In genomic region chr17:27825539-27825938, GRCm38 (mm10) we compare ENCODE assay signal across 9 mouse cellular contexts. TPM values are rescaled to one million over a fixed set of nuclear protein-coding genes. Genes with fewer than 3 reads are reported as not detected.
DNase-seq lines count a peak whose midpoint lies in the region; ATAC-seq and TF ChIP-seq lines count a peak whose summit lies in the region.
"Had no signal": no experiment of that assay in that cellular context is flagged by ENCODE, and none has a peak within 500 bp of the region (broad histone marks: within the 10 kb centered on the region; RNA-seq: fewer than 3 reads in every experiment).

No protein-coding gene starts in this region.

- no peak for ATAC-seq in midbrain, embryonic 11.5 days (ENCODE audit: low FRiP score)
- no peak for ATAC-seq in midbrain, embryonic 13.5 days
- ATAC-seq in hindbrain, embryonic 15.5 days (ENCODE audit: low FRiP score, low read depth), result no peak
- ATAC-seq in neural tube, embryonic 15.5 days (ENCODE audit: low FRiP score), result no peak

- H3K4me1 ChIP-seq in midbrain, embryonic 11.5 days (ENCODE audit: control insufficient read depth, insufficient read depth, low read length), result peaks cover 13% of the 10 kb centered on the region
- H3K4me1 ChIP-seq in midbrain, embryonic 13.5 days (replicated peaks), result peaks cover 18% of the 10 kb centered on the region
- H3K4me1 ChIP-seq in hindbrain, embryonic 15.5 days (replicated peaks), result peaks cover 12% of the 10 kb centered on the region
- H3K4me1 ChIP-seq in neural tube, embryonic 15.5 days, result peaks cover 17% of the 10 kb centered on the region

- H3K9ac ChIP-seq in midbrain, embryonic 11.5 days (ENCODE audit: low read length), result no peak overlapping the region
- no peak overlapping the region for H3K9ac ChIP-seq in midbrain, embryonic 13.5 days (replicated peaks)
- H3K9ac ChIP-seq in hindbrain, embryonic 15.5 days, result no peak overlapping the region
- no peak overlapping the region for H3K9ac ChIP-seq in neural tube, embryonic 15.5 days (replicated peaks)

- DNase-seq in gastrocnemius, adult 2 months, result no peak
- no peak for DNase-seq in gastrocnemius, postnatal 10 days
- DNase-seq in midbrain, embryonic 11.5 days (ENCODE audit: low spot score, missing footprints), result peak; percentile 75
- no peak for DNase-seq in cerebellum, postnatal 4 days (ENCODE audit: low spot score in 2 of 2)
- no peak for DNase-seq in gastrocnemius, adult 18-20 months (ENCODE audit: low spot score)
- DNase-seq: cerebellum, postnatal 25 days had no signal

- no peak overlapping the region; the same call in 1 of the 2 replicates for H3K4me3 ChIP-seq in gastrocnemius, adult 2 months
- H3K4me3 ChIP-seq in midbrain, embryonic 11.5 days (ENCODE audit: low read depth, low read length), result no peak overlapping the region
- no peak overlapping the region for H3K4me3 ChIP-seq in midbrain, embryonic 13.5 days (replicated peaks)
- H3K4me3 ChIP-seq in hindbrain, embryonic 15.5 days, result peak overlapping the region; percentile 19; the same call in 1 of the 2 replicates
- no peak overlapping the region for H3K4me3 ChIP-seq in neural tube, embryonic 15.5 days (replicated peaks)

- H3K27me3 ChIP-seq in midbrain, embryonic 11.5 days (ENCODE audit: control insufficient read depth, insufficient read depth, low read length), result no peaks in the 10 kb centered on the region
- no peaks in the 10 kb centered on the region for H3K27me3 ChIP-seq in midbrain, embryonic 13.5 days
- H3K27me3 ChIP-seq in hindbrain, embryonic 15.5 days, result no peaks in the 10 kb centered on the region
- H3K27me3 ChIP-seq in neural tube, embryonic 15.5 days (replicated peaks), result no peaks in the 10 kb centered on the region

- TF ChIP-seq CTCF in gastrocnemius, adult 2 months (IDR thresholded peaks at IDR 0.05), result no peak

- no peaks in the 10 kb centered on the region for H3K9me3 ChIP-seq in midbrain, embryonic 11.5 days (ENCODE audit: control insufficient read depth, low read length)
- no peaks in the 10 kb centered on the region for H3K9me3 ChIP-seq in midbrain, embryonic 13.5 days
- no peaks in the 10 kb centered on the region for H3K9me3 ChIP-seq in hindbrain, embryonic 15.5 days
- H3K9me3 ChIP-seq in neural tube, embryonic 15.5 days (replicated peaks), result no peaks in the 10 kb centered on the region

- H3K4me2 ChIP-seq in midbrain, embryonic 11.5 days, result no peak overlapping the region
- H3K4me2 ChIP-seq in midbrain, embryonic 13.5 days (replicated peaks), result no peak overlapping the region
- H3K4me2 ChIP-seq in hindbrain, embryonic 15.5 days, result peak overlapping the region; percentile 51
- peak overlapping the region; percentile 55 for H3K4me2 ChIP-seq in neural tube, embryonic 15.5 days

- peak overlapping the region; percentile 25; the same call in 1 of the 2 replicates for H3K27ac ChIP-seq in gastrocnemius, adult 2 months
- H3K27ac ChIP-seq in midbrain, embryonic 11.5 days (ENCODE audit: low read depth, low read length), result no peak overlapping the region
- no peak overlapping the region for H3K27ac ChIP-seq in midbrain, embryonic 13.5 days
- H3K27ac ChIP-seq in hindbrain, embryonic 15.5 days (replicated peaks), result no peak overlapping the region
- no peak overlapping the region for H3K27ac ChIP-seq in neural tube, embryonic 15.5 days (replicated peaks)

- intact Hi-C loops in gastrocnemius, adult 2 months (cut with DNase I), result no loop called here

- H3K36me3 ChIP-seq in midbrain, embryonic 11.5 days (ENCODE audit: control insufficient read depth, insufficient read depth, low read length), result no peaks in the 10 kb centered on the region
- no peaks in the 10 kb centered on the region for H3K36me3 ChIP-seq in midbrain, embryonic 13.5 days
- no peaks in the 10 kb centered on the region for H3K36me3 ChIP-seq in hindbrain, embryonic 15.5 days
- H3K36me3 ChIP-seq in neural tube, embryonic 15.5 days, result no peaks in the 10 kb centered on the region

- 30% methylated on average over 3 of the region's 3 CpGs for WGBS in midbrain, embryonic 11.5 days
- 33% methylated on average over 3 of the region's 3 CpGs for WGBS in midbrain, embryonic 13.5 days
- 44% methylated on average over 3 of the region's 3 CpGs for WGBS in hindbrain, embryonic 15.5 days
- 43% methylated on average over 3 of the region's 3 CpGs for whole genome bisulfite sequencing in neural tube, embryonic 15.5 days

RNA-seq across cellular contexts. Expression of gene D17Wsu92e, which starts 5.1 kb away (rescaled TPM):
- 100 to 1,000 TPM; 182 to 201 TPM for total RNA-seq in gastrocnemius, adult 2 months (2021)
- total RNA-seq in gastrocnemius, postnatal 10 days (2021), result 10 to 100 TPM; 76.7 to 78.6 TPM
- 8.7 and 10.9 TPM in 2 replicates for polyA plus RNA-seq in midbrain, embryonic 11.5 days (2014; fragmentation: Nextera tagmentation; extraction: Ambion mirVana)
- 9.6 and 9.7 TPM in 2 replicates for polyA plus RNA-seq in midbrain, embryonic 13.5 days (2015; fragmentation: Nextera tagmentation; extraction: Ambion mirVana)
- 10.0 and 12.0 TPM in 2 replicates for polyA plus RNA-seq in hindbrain, embryonic 15.5 days (2015; fragmentation: Nextera tagmentation; extraction: Ambion mirVana)
- polyA plus RNA-seq in neural tube, embryonic 15.5 days (2015; fragmentation: Nextera tagmentation; extraction: Ambion mirVana), result 9.3 and 12.2 TPM in 2 replicates
- total RNA-seq in gastrocnemius, adult 18-20 months (2021), result 100 to 1,000 TPM; 211 to 222 TPM

RNA-seq across cellular contexts. Expression of gene Snrpc, which starts 12.4 kb away (rescaled TPM):
- 10 to 100 TPM; 68.3 to 71.2 TPM for total RNA-seq in gastrocnemius, adult 2 months (2021)
- 10 to 100 TPM; 93.1 to 94.1 TPM for total RNA-seq in gastrocnemius, postnatal 10 days (2021)
- 358 and 416 TPM in 2 replicates for polyA plus RNA-seq in midbrain, embryonic 11.5 days (2014; fragmentation: Nextera tagmentation; extraction: Ambion mirVana)
- polyA plus RNA-seq in midbrain, embryonic 13.5 days (2015; fragmentation: Nextera tagmentation; extraction: Ambion mirVana), result 304 and 309 TPM in 2 replicates
- polyA plus RNA-seq in hindbrain, embryonic 15.5 days (2015; fragmentation: Nextera tagmentation; extraction: Ambion mirVana), result 216 and 230 TPM in 2 replicates
- 211 and 227 TPM in 2 replicates for polyA plus RNA-seq in neural tube, embryonic 15.5 days (2015; fragmentation: Nextera tagmentation; extraction: Ambion mirVana)
- 10 to 100 TPM; 66.9 to 69.7 TPM for total RNA-seq in gastrocnemius, adult 18-20 months (2021)

RNA-seq across cellular contexts. Expression of gene Uhrf1bp1, which starts 30.7 kb away (rescaled TPM):
- total RNA-seq in gastrocnemius, adult 2 months (2021), result 10 to 100 TPM; 25.9 to 26.0 TPM
- 10 to 100 TPM; 15.0 to 20.4 TPM for total RNA-seq in gastrocnemius, postnatal 10 days (2021)
- 4.9 TPM in 2 replicates for polyA plus RNA-seq in midbrain, embryonic 11.5 days (2014; fragmentation: Nextera tagmentation; extraction: Ambion mirVana)
- polyA plus RNA-seq in midbrain, embryonic 13.5 days (2015; fragmentation: Nextera tagmentation; extraction: Ambion mirVana), result 6.6 and 7.3 TPM in 2 replicates
- 6.4 and 7.6 TPM in 2 replicates for polyA plus RNA-seq in hindbrain, embryonic 15.5 days (2015; fragmentation: Nextera tagmentation; extraction: Ambion mirVana)
- 6.0 and 6.1 TPM in 2 replicates for polyA plus RNA-seq in neural tube, embryonic 15.5 days (2015; fragmentation: Nextera tagmentation; extraction: Ambion mirVana)
- total RNA-seq in gastrocnemius, adult 18-20 months (2021), result 10 to 100 TPM; 23.7 to 26.1 TPM

Comparison
In these comparisons a context has a peak if more than half of its experiments do, and no peak if none do; other contexts are left out.
1. H3K4me2 ChIP-seq: peak in hindbrain, embryonic 15.5 days (single experiment) and neural tube, embryonic 15.5 days (single experiment); none in midbrain, embryonic 11.5 days (single experiment) and midbrain, embryonic 13.5 days (single experiment).